Mouse (Mus musculus) neural tube, embryonic 12.5 days (tissue): ENCODE measurements at regions not wholly inside any gene's neighbourhood (a gene's known extent, or its start where the extent isn't known, plus 50 kb on each side); places are given as distances from the start of the nearest gene placed in this dataset.

Source experiments
- ATAC-seq: fragments of 200-750 bp; cut with Nextera tagmentation; 2 replicates; pipeline ENCODE4 v1.8.0; 2017; ENCODE audit warnings: low read depth, mild to moderate bottlenecking, moderate TSS enrichment, moderate library complexity; ENCODE audit not compliant: low FRiP score
- H3K27ac ChIP-seq: fragments of 300-500 bp; sonication (generic); 2 replicates; pipeline ENCODE4 v1.5.1; 2016
- H3K27me3 ChIP-seq: fragments of 300-500 bp; sonication (generic); replicated peaks from 2 replicates; pipeline ENCODE4 v1.6.1; 2016; ENCODE audit warnings: mild to moderate bottlenecking
- H3K36me3 ChIP-seq: fragments of 300-500 bp; sonication (generic); 2 replicates; pipeline ENCODE4 v1.6.1; 2016; ENCODE audit warnings: mild to moderate bottlenecking
- H3K4me1 ChIP-seq: fragments of 300-500 bp; sonication (generic); 2 replicates; pipeline ENCODE4 v1.6.1; 2016
- H3K4me2 ChIP-seq: fragments of 300-500 bp; sonication (generic); replicated peaks from 2 replicates; pipeline ENCODE4 v1.6.1; 2016; ENCODE audit warnings: mild to moderate bottlenecking
- H3K4me3 ChIP-seq: fragments of 300-500 bp; sonication (generic); 2 replicates; pipeline ENCODE4 v1.5.1; 2016
- H3K9ac ChIP-seq: fragments of 300-500 bp; sonication (generic); 2 replicates; pipeline ENCODE4 v1.6.1; 2016; ENCODE audit warnings: mild to moderate bottlenecking
- H3K9me3 ChIP-seq: fragments of 300-500 bp; sonication (generic); 2 replicates; pipeline ENCODE4 v1.6.1; 2016; ENCODE audit warnings: mild to moderate bottlenecking
- WGBS: fragments of 180-500 bp; shearing (Covaris S2); methylation state at CpG from one replicate; pipeline ENCODE4 v1.1.7; 2016; 5-methylcytosine and 5-hydroxymethylcytosine counted together

DNA sequence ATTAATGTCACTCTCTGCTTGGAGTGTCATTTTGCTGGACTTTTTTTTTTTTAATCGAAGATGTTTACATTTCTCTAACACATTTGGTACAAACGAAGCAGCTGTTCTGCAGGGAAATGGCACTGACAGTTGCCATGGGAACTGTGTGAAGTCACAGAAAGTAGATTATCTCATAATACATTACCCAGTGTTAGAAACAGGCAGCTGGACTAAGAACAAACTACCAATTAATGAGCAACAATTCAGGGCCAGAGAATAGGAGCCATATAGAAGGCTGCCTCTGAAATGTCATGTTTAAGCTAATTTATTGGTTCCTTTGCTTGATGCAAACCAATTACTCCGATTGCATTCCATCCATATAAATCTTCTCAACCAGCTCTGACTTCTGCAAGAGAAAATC lies 159.3 kb upstream of the Large1 start:
- Histone ChIP-seq H3K4me1 (no peaks in the 10 kb centered on the region), H3K27me3 (no peaks in the 10 kb centered on the region), H3K27ac (no peak overlapping the region), H3K36me3 (no peaks in the 10 kb centered on the region), H3K9ac (no peak overlapping the region), H3K9me3 (no peaks in the 10 kb centered on the region), H3K4me2 (no peak overlapping the region), H3K4me3 (no peak overlapping the region)
- 52% methylated on average over 3 of the region's 3 CpGs for WGBS
- ATAC-seq: peak; percentile 70; the same call in 1 of the 2 replicates
